13 mouse cellular contexts compared by ENCODE assay signal in genomic region chr11:28908908-28909545, GRCm38 (mm10). TPM values are rescaled to one million over a fixed set of nuclear protein-coding genes. Genes with fewer than 3 reads are reported as not detected.
DNase-seq lines count a peak whose midpoint lies in the region; ATAC-seq and TF ChIP-seq lines count a peak whose summit lies in the region.
"Had no signal": no experiment of that assay in that cellular context is flagged by ENCODE, and none has a peak within 500 bp of the region (broad histone marks: within the 10 kb centered on the region; RNA-seq: fewer than 3 reads in every experiment).

No protein-coding gene starts in this region.

- TF ChIP-seq POLR2A in testis, adult 2 months (IDR thresholded peaks at IDR 0.05; ENCODE audit: control insufficient read depth, low read depth, low read length): no peak

- H3K4me1 ChIP-seq in heart, embryonic 12.5 days (replicated peaks): peaks cover 10% of the 10 kb centered on the region
- H3K4me1 ChIP-seq in testis, adult 2 months (ENCODE audit: control insufficient read depth, insufficient read depth, low read length): no peaks in the 10 kb centered on the region
- no peaks in the 10 kb centered on the region for H3K4me1 ChIP-seq in midbrain, embryonic 10.5 days

- DNase-seq in heart, adult 8-10 months (ENCODE audit: low spot score): peak; percentile 26
- no peak for DNase-seq in testis, postnatal 10 days (ENCODE audit: low spot score)
- peak; percentile 62 for DNase-seq in fat pad, adult 2 months (ENCODE audit: extremely low read depth, low read depth, low spot score)
- peak; percentile 49 for DNase-seq in testis, postnatal 14 days (ENCODE audit: low spot score)
- no peak for DNase-seq in midbrain, embryonic 10.5 days (ENCODE audit: low spot score)
- no peak for DNase-seq in cerebellum, postnatal 4 days (ENCODE audit: low spot score in 2 of 2)
- DNase-seq: embryo, embryonic 11 days; thymus, postnatal 4 days had no signal

- no peak overlapping the region for H3K4me2 ChIP-seq in heart, embryonic 12.5 days

- no peak for ATAC-seq in heart, embryonic 12.5 days (ENCODE audit: insufficient number of reproducible peaks, low FRiP score)
- ATAC-seq: forebrain, embryonic 14.5 days; intestine, embryonic 16.5 days had no signal

- H3K27me3 ChIP-seq in heart, embryonic 12.5 days (replicated peaks): no peaks in the 10 kb centered on the region
- H3K27me3 ChIP-seq in testis, adult 2 months (ENCODE audit: control insufficient read depth, insufficient read depth, low read length): no peaks in the 10 kb centered on the region
- H3K27me3 ChIP-seq in midbrain, embryonic 10.5 days (ENCODE audit: low read depth, poor library complexity, severe bottlenecking): no peaks in the 10 kb centered on the region

- no peaks in the 10 kb centered on the region for H3K36me3 ChIP-seq in heart, embryonic 12.5 days
- no peaks in the 10 kb centered on the region for H3K36me3 ChIP-seq in testis, adult 2 months (ENCODE audit: control insufficient read depth, insufficient read depth, low read length)
- H3K36me3 ChIP-seq in midbrain, embryonic 10.5 days: no peaks in the 10 kb centered on the region

- H3K9ac ChIP-seq in heart, embryonic 12.5 days: no peak overlapping the region

- 35% methylated on average over 3 of the region's 3 CpGs for WGBS in heart, embryonic 12.5 days
- 70% methylated on average over 3 of the region's 3 CpGs for WGBS in midbrain, embryonic 10.5 days

- TF ChIP-seq CTCF in testis, adult 2 months (IDR thresholded peaks at IDR 0.05; ENCODE audit: control insufficient read depth, insufficient read depth, insufficient replicate concordance, low read depth, low read length): no peak

- H3K27ac ChIP-seq in heart, embryonic 12.5 days (ENCODE audit: poor library complexity, severe bottlenecking): no peak overlapping the region
- peak overlapping the region; percentile 44; the same call in 1 of the 2 replicates for H3K27ac ChIP-seq in testis, adult 2 months (ENCODE audit: control insufficient read depth, insufficient read depth, low read depth, low read length)
- no peak overlapping the region for H3K27ac ChIP-seq in midbrain, embryonic 10.5 days (replicated peaks)
- H3K27ac ChIP-seq: macrophage had no signal

- H3K9me3 ChIP-seq in heart, embryonic 12.5 days (replicated peaks): no peaks in the 10 kb centered on the region
- H3K9me3 ChIP-seq in midbrain, embryonic 10.5 days (replicated peaks): no peaks in the 10 kb centered on the region

- H3K4me3 ChIP-seq in heart, embryonic 12.5 days: no peak overlapping the region
- H3K4me3 ChIP-seq in testis, adult 2 months (ENCODE audit: control insufficient read depth, low read depth, low read length): no peak overlapping the region
- H3K4me3 ChIP-seq in midbrain, embryonic 10.5 days: no peak overlapping the region

RNA-seq across cellular contexts. Expression of gene Efemp1, which starts 56.0 kb away (rescaled TPM):
- 10 to 100 TPM; 15.0 to 25.1 (median 24.3) TPM for total RNA-seq in heart, adult 8-10 months (2022)
- 12.8 and 14.4 TPM in 2 replicates for polyA plus RNA-seq in heart, embryonic 12.5 days (2016; fragmentation: Nextera tagmentation; extraction: Ambion mirVana)
- polyA plus RNA-seq in testis, adult 2 months (2012; rRNA removed): 2.8 and 3.3 TPM in 2 replicates
- 5.2 and 10.8 TPM in 2 replicates for polyA plus RNA-seq in midbrain, embryonic 10.5 days (2016; fragmentation: Nextera tagmentation; extraction: Ambion mirVana)
- polyA plus RNA-seq: macrophage had no signal

Comparison
In these comparisons a context has a peak if more than half of its experiments do, and no peak if none do; other contexts are left out.
1. DNase-seq: peak in heart, adult 8-10 months (single experiment), fat pad, adult 2 months (single experiment) and testis, postnatal 14 days (single experiment); none in testis, postnatal 10 days (single experiment), midbrain, embryonic 10.5 days (single experiment) and cerebellum, postnatal 4 days (0 of 2).